8 mouse cellular contexts compared by ENCODE assay signal in the genomic region with DNA sequence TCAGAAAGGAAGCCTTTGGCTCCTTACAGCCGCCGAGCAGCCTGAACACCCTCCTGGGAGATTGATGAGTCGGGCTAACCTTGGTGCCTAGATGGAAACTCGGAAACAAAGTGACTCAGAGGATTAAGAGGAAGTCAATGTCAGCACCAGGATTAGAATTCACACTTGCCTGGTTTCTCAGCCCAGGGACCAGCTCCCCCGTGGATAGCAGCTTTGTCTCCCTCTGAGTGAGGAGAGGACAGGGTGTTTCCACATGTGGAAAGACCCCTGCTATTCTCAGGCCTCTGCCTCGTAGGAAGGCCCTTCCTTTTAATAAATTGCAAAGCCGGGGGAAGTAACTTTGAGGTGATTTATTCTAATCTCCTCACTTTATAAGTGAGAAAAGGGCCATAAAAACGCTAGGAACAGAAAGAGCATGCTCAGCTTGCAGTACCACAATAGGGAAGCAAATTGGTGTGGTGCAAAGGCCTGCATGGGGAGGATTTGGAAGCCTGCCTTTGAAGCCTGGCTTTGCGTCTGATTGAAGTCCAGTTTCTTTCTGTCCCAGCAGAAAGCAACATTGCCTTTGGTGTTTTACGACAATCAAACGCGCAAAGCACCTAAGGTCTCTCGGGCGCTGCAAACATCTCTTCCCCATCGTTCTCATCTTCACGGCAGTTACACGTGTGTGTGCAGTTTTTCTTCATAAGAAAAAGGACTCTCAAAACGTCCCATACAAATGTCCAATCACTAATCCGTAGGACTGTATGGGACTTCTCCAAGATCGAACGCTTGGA.
DNase-seq lines count a peak whose midpoint lies in the region; ATAC-seq lines count a peak whose summit lies in the region.

No protein-coding gene starts in this region.

- DNase-seq in 416B (ENCODE audit: low read depth): peak; percentile 8
- peak; percentile 43 for DNase-seq in Muller cell, postnatal 12 days (ENCODE audit: inconsistent ontology term)
- DNase-seq in kidney, adult 9 months: peak; percentile 34
- no peak for DNase-seq in urinary bladder, postnatal 14 days (ENCODE audit: low spot score)
- no peak for DNase-seq in layer of hippocampus, postnatal 36 days

- H3K27ac ChIP-seq in forebrain, embryonic 13.5 days: no peak overlapping the region
- no peak overlapping the region for H3K27ac ChIP-seq in neural tube, embryonic 12.5 days

- H3K4me2 ChIP-seq in forebrain, embryonic 13.5 days: peak overlapping the region; percentile 47
- peak overlapping the region; percentile 49 for H3K4me2 ChIP-seq in neural tube, embryonic 12.5 days (replicated peaks)

- H3K9me3 ChIP-seq in forebrain, embryonic 13.5 days (replicated peaks): no peaks in the 10 kb centered on the region
- H3K9me3 ChIP-seq in neural tube, embryonic 12.5 days: no peaks in the 10 kb centered on the region

- no peak for ATAC-seq in forebrain, embryonic 13.5 days
- peak; percentile 42 for ATAC-seq in neural tube, embryonic 12.5 days (ENCODE audit: low FRiP score, low read depth)
- ATAC-seq in erythroid progenitor cell, adult 5-6 weeks (replicated peaks; ENCODE audit: low FRiP score, poor library complexity, severe bottlenecking): no peak

- H3K27me3 ChIP-seq in forebrain, embryonic 13.5 days: peaks cover 21% of the 10 kb centered on the region
- H3K27me3 ChIP-seq in neural tube, embryonic 12.5 days (replicated peaks): 0 out of 2 replicates have a peak, but pooled peaks cover 4% of the 10 kb centered on the region

- peak overlapping the region; percentile 0; the same call in 1 of the 2 replicates for H3K4me3 ChIP-seq in forebrain, embryonic 13.5 days
- no peak overlapping the region for H3K4me3 ChIP-seq in neural tube, embryonic 12.5 days

- H3K9ac ChIP-seq in forebrain, embryonic 13.5 days: no peak overlapping the region; the same call in 1 of the 2 replicates
- no peak overlapping the region for H3K9ac ChIP-seq in neural tube, embryonic 12.5 days

- 8% methylated on average over 21 of the region's 21 CpGs for WGBS in forebrain, embryonic 13.5 days
- 2% methylated on average over 21 of the region's 21 CpGs for WGBS in neural tube, embryonic 12.5 days

- peaks cover 35% of the 10 kb centered on the region for H3K4me1 ChIP-seq in forebrain, embryonic 13.5 days
- H3K4me1 ChIP-seq in neural tube, embryonic 12.5 days: peaks cover 39% of the 10 kb centered on the region

- no peaks in the 10 kb centered on the region for H3K36me3 ChIP-seq in forebrain, embryonic 13.5 days (ENCODE audit: poor library complexity, severe bottlenecking)
- H3K36me3 ChIP-seq in neural tube, embryonic 12.5 days: no peaks in the 10 kb centered on the region

Comparison
In these comparisons a context has a peak if more than half of its experiments do, and no peak if none do; other contexts are left out.
1. DNase-seq: peak in 416B (single experiment), Muller cell, postnatal 12 days (single experiment) and kidney, adult 9 months (single experiment); none in urinary bladder, postnatal 14 days (single experiment) and layer of hippocampus, postnatal 36 days (0 of 2).